Comparison of ENCODE assay signal across 15 mouse cellular contexts in genomic region chr7:81726728-81727005, GRCm38 (mm10). TPM values are rescaled to one million over a fixed set of nuclear protein-coding genes. Genes with fewer than 3 reads are reported as not detected.
DNase-seq lines count a peak whose midpoint lies in the region; ATAC-seq and TF ChIP-seq lines count a peak whose summit lies in the region.
"Had no signal": no experiment of that assay in that cellular context is flagged by ENCODE, and none has a peak within 500 bp of the region (broad histone marks: within the 10 kb centered on the region; RNA-seq: fewer than 3 reads in every experiment).

No protein-coding gene starts in this region.

- no peak for TF ChIP-seq CTCF in kidney, postnatal 0 days (IDR thresholded peaks at IDR 0.05; ENCODE audit: low read depth)
- TF ChIP-seq CTCF in kidney, adult 2 months (conservative IDR thresholded peaks at IDR 0.05; ENCODE audit: insufficient read depth, insufficient read length, low read depth, low read length): no peak

- H3K27ac ChIP-seq in kidney, postnatal 0 days: no peak overlapping the region
- H3K27ac ChIP-seq in kidney, adult 2 months (ENCODE audit: insufficient read depth, low read depth, low read length): no peak overlapping the region
- peak overlapping the region; percentile 90 to 94 for H3K27ac ChIP-seq in heart, embryonic 14.5 days (replicated peaks in 1 of 2; ENCODE audit: control insufficient read depth in 1 of 2, insufficient read depth in 1 of 2, low read depth in 2 of 2, low read length in 2 of 2)
- H3K27ac ChIP-seq in limb, embryonic 14.5 days (replicated peaks; ENCODE audit: low read depth, low read length): no peak overlapping the region
- H3K27ac ChIP-seq in forebrain, embryonic 16.5 days (ENCODE audit: low read length): no peak overlapping the region
- H3K27ac ChIP-seq: hindbrain, embryonic 10.5 days; liver, embryonic 14.5 days had no signal

- DNase-seq in kidney, postnatal 0 days (ENCODE audit: low spot score): peak; percentile 9
- DNase-seq in kidney, adult 2 months: no peak
- peak; percentile 58 for DNase-seq in limb, embryonic 14.5 days (ENCODE audit: low spot score)
- peak; percentile 38 for DNase-seq in mesoderm, embryonic 11.5 days (ENCODE audit: low read depth, low spot score)
- DNase-seq in layer of hippocampus, adult 18-20 months (ENCODE audit: low spot score in 2 of 2): no peak
- DNase-seq: adrenal gland, postnatal 10 days; kidney, adult 8-10 months; layer of hippocampus, adult 9-11 months; right cerebral cortex, postnatal 14 days; thymus, postnatal 25 days had no signal

- H3K4me1 ChIP-seq in kidney, postnatal 0 days (replicated peaks; ENCODE audit: insufficient read depth, low read length): no peaks in the 10 kb centered on the region
- H3K4me1 ChIP-seq in kidney, adult 2 months (ENCODE audit: control insufficient read depth, insufficient read depth, low read length): no peaks in the 10 kb centered on the region
- H3K4me1 ChIP-seq in heart, embryonic 14.5 days (ENCODE audit: control insufficient read depth in 2 of 2, insufficient read depth in 2 of 2, low read length in 2 of 2): peaks cover 12 to 16% of the 10 kb centered on the region in 2 experiments
- peaks cover 11% of the 10 kb centered on the region for H3K4me1 ChIP-seq in limb, embryonic 14.5 days (ENCODE audit: control insufficient read depth, insufficient read depth, low read length)
- H3K4me1 ChIP-seq in forebrain, embryonic 16.5 days (replicated peaks; ENCODE audit: control insufficient read depth, insufficient read depth, low read length): no peaks in the 10 kb centered on the region

- H3K9me3 ChIP-seq in kidney, postnatal 0 days (replicated peaks; ENCODE audit: low read length): no peaks in the 10 kb centered on the region
- H3K9me3 ChIP-seq in heart, embryonic 14.5 days (ENCODE audit: control insufficient read depth, low read length): no peaks in the 10 kb centered on the region
- H3K9me3 ChIP-seq in limb, embryonic 14.5 days (ENCODE audit: control insufficient read depth, low read length): no peaks in the 10 kb centered on the region
- no peaks in the 10 kb centered on the region for H3K9me3 ChIP-seq in forebrain, embryonic 16.5 days (ENCODE audit: control insufficient read depth, low read length)
- H3K9me3 ChIP-seq: hindbrain, embryonic 10.5 days had no signal

- no peak overlapping the region for H3K4me2 ChIP-seq in kidney, postnatal 0 days (ENCODE audit: low read length)
- H3K4me2 ChIP-seq in heart, embryonic 14.5 days (ENCODE audit: low read length): peak overlapping the region; percentile 47
- H3K4me2 ChIP-seq in limb, embryonic 14.5 days (replicated peaks; ENCODE audit: low read depth, low read length, severe bottlenecking): no peak overlapping the region
- H3K4me2 ChIP-seq in forebrain, embryonic 16.5 days (ENCODE audit: low read length): no peak overlapping the region

- no peak overlapping the region for H3K4me3 ChIP-seq in kidney, postnatal 0 days (replicated peaks; ENCODE audit: low read depth, low read length)
- no peak overlapping the region for H3K4me3 ChIP-seq in kidney, adult 2 months (ENCODE audit: insufficient read depth, low read depth, low read length)
- H3K4me3 ChIP-seq in heart, embryonic 14.5 days (ENCODE audit: control insufficient read depth in 1 of 2, insufficient read depth in 1 of 2, low read depth in 1 of 2, low read length in 2 of 2): no peak overlapping the region
- H3K4me3 ChIP-seq in limb, embryonic 14.5 days (replicated peaks; ENCODE audit: low read length): no peak overlapping the region
- no peak overlapping the region for H3K4me3 ChIP-seq in forebrain, embryonic 16.5 days (replicated peaks; ENCODE audit: low read length)
- H3K4me3 ChIP-seq: hindbrain, embryonic 10.5 days had no signal

- H3K9ac ChIP-seq in kidney, postnatal 0 days (ENCODE audit: low read depth, low read length): no peak overlapping the region
- peak overlapping the region; percentile 11; the same call in 1 of the 2 replicates for H3K9ac ChIP-seq in heart, embryonic 14.5 days (ENCODE audit: low read length)
- no peak overlapping the region for H3K9ac ChIP-seq in limb, embryonic 14.5 days (ENCODE audit: low read depth, low read length, severe bottlenecking)
- no peak overlapping the region for H3K9ac ChIP-seq in forebrain, embryonic 16.5 days (replicated peaks; ENCODE audit: low read depth, low read length)

- WGBS in kidney, postnatal 0 days: 38% methylated on average over 2 of the region's 2 CpGs
- 70% methylated on average over 2 of the region's 2 CpGs for WGBS in kidney, adult 2 months
- 15% methylated on average over 2 of the region's 2 CpGs for WGBS in heart, embryonic 14.5 days
- 25% methylated on average over 2 of the region's 2 CpGs for WGBS in limb, embryonic 14.5 days
- WGBS in forebrain, embryonic 16.5 days: 64% methylated on average over 2 of the region's 2 CpGs

- no peak for ATAC-seq in kidney, postnatal 0 days (replicated peaks; ENCODE audit: low FRiP score, low read depth)
- peak; percentile 59 for ATAC-seq in heart, embryonic 14.5 days (ENCODE audit: insufficient number of reproducible peaks, insufficient read depth, low FRiP score, low read depth)
- ATAC-seq in limb, embryonic 14.5 days (ENCODE audit: low FRiP score, low read depth): peak; percentile 80
- no peak for ATAC-seq in forebrain, embryonic 16.5 days

- no peaks in the 10 kb centered on the region for H3K36me3 ChIP-seq in kidney, postnatal 0 days (ENCODE audit: insufficient read depth, low read length)
- H3K36me3 ChIP-seq in kidney, adult 2 months (ENCODE audit: control insufficient read depth, insufficient read depth, low read length): no peaks in the 10 kb centered on the region
- H3K36me3 ChIP-seq in heart, embryonic 14.5 days (ENCODE audit: control insufficient read depth, insufficient read depth, low read length): no peaks in the 10 kb centered on the region
- no peaks in the 10 kb centered on the region for H3K36me3 ChIP-seq in limb, embryonic 14.5 days (ENCODE audit: control insufficient read depth, insufficient read depth, low read length)
- no peaks in the 10 kb centered on the region for H3K36me3 ChIP-seq in forebrain, embryonic 16.5 days (ENCODE audit: control insufficient read depth, insufficient read depth)
- H3K36me3 ChIP-seq: hindbrain, embryonic 10.5 days had no signal

- no peak for TF ChIP-seq POLR2A in kidney, adult 2 months (IDR thresholded peaks at IDR 0.05; ENCODE audit: low read depth, low read length)
- TF ChIP-seq POLR2A in limb, embryonic 14.5 days (IDR thresholded peaks at IDR 0.05; ENCODE audit: borderline replicate concordance, extremely low read depth, insufficient read depth, insufficient read length): no peak

- H3K27me3 ChIP-seq in kidney, postnatal 0 days (ENCODE audit: insufficient read depth, low read length): no peaks in the 10 kb centered on the region
- no peaks in the 10 kb centered on the region for H3K27me3 ChIP-seq in kidney, adult 2 months (replicated peaks; ENCODE audit: control insufficient read depth, insufficient read depth, low read length)
- no peaks in the 10 kb centered on the region for H3K27me3 ChIP-seq in heart, embryonic 14.5 days (ENCODE audit: control insufficient read depth, insufficient read depth, low read length)
- no peaks in the 10 kb centered on the region for H3K27me3 ChIP-seq in limb, embryonic 14.5 days (ENCODE audit: control insufficient read depth, insufficient read depth, low read length)
- H3K27me3 ChIP-seq in forebrain, embryonic 16.5 days (replicated peaks; ENCODE audit: control insufficient read depth, insufficient read depth, low read length): no peaks in the 10 kb centered on the region

RNA-seq across cellular contexts. Expression of gene Homer2, which starts 19.3 kb away (rescaled TPM):
- 8.2 and 8.4 TPM in 2 replicates for polyA plus RNA-seq in kidney, postnatal 0 days (2015; fragmentation: Nextera tagmentation; extraction: Ambion mirVana)
- 0.96 and 1.1 TPM in 2 replicates for polyA plus RNA-seq in kidney, adult 2 months (2012; rRNA removed)
- 80.4 and 84.1 TPM in 2 replicates for polyA plus RNA-seq in heart, embryonic 14.5 days (2014; fragmentation: Nextera tagmentation; extraction: Ambion mirVana)
- 15.3 and 15.5 TPM in 2 replicates for polyA plus RNA-seq in limb, embryonic 14.5 days (2012; rRNA removed)
- 25.8 and 29.6 TPM in 2 replicates for polyA plus RNA-seq in limb, embryonic 14.5 days (2014; fragmentation: Nextera tagmentation; extraction: Ambion mirVana)
- 16.8 and 19.1 TPM in 2 replicates for polyA plus RNA-seq in forebrain, embryonic 16.5 days (2015; fragmentation: Nextera tagmentation; extraction: Ambion mirVana)
- 10 to 100 TPM; 85.9 to 96.4 TPM for total RNA-seq in layer of hippocampus, adult 18-20 months (2021)
- total RNA-seq: neutrophil, adult 5-6 weeks had no signal

RNA-seq across cellular contexts. Expression of gene Ramac, which starts 36.1 kb away (rescaled TPM):
- 173 and 175 TPM in 2 replicates for polyA plus RNA-seq in kidney, postnatal 0 days (2015; fragmentation: Nextera tagmentation; extraction: Ambion mirVana)
- polyA plus RNA-seq in kidney, adult 2 months (2012; rRNA removed): 14.7 and 23.8 TPM in 2 replicates
- 75.8 and 86.9 TPM in 2 replicates for polyA plus RNA-seq in heart, embryonic 14.5 days (2014; fragmentation: Nextera tagmentation; extraction: Ambion mirVana)
- 38.8 and 46.8 TPM in 2 replicates for polyA plus RNA-seq in limb, embryonic 14.5 days (2012; rRNA removed)
- polyA plus RNA-seq in limb, embryonic 14.5 days (2014; fragmentation: Nextera tagmentation; extraction: Ambion mirVana): 103 TPM in 2 replicates
- 164 and 176 TPM in 2 replicates for polyA plus RNA-seq in forebrain, embryonic 16.5 days (2015; fragmentation: Nextera tagmentation; extraction: Ambion mirVana)
- total RNA-seq in layer of hippocampus, adult 18-20 months (2021): 10 to 100 TPM; 79.6 to 87.6 TPM

Comparison
In these comparisons a context has a peak if more than half of its experiments do, and no peak if none do; other contexts are left out.
1. DNase-seq: peak in kidney, postnatal 0 days (single experiment), limb, embryonic 14.5 days (single experiment) and mesoderm, embryonic 11.5 days (single experiment); none in kidney, adult 2 months (single experiment) and layer of hippocampus, adult 18-20 months (0 of 2).
2. ATAC-seq: peak in heart, embryonic 14.5 days (single experiment) and limb, embryonic 14.5 days (single experiment); none in kidney, postnatal 0 days (single experiment) and forebrain, embryonic 16.5 days (single experiment).
3. H3K27ac ChIP-seq: peak in heart, embryonic 14.5 days (2 of 2); none in kidney, postnatal 0 days (single experiment), kidney, adult 2 months (single experiment), limb, embryonic 14.5 days (single experiment) and forebrain, embryonic 16.5 days (single experiment).